Mouse (Mus musculus): Measurements from ENCODE around the gene Gm11492. TPM values are rescaled to one million over a fixed set of nuclear protein-coding genes. Genes with fewer than 3 reads are reported as not detected.
A peak's percentile ranks its signal among the peaks of the same experiment; 100 is the strongest.

Gm11492 gene
- not detected for total RNA-seq (2021)
- long read RNA-seq, experiment 1, result 0 reads
- long read RNA-seq, experiment 2, result 0 reads

- DNase-seq, result no peak
These were observed at the start of gene Gm11492 for GRCm38 (mm10) chr11:87566501-87566900. Gm11492 (plus strand) TSS chr11:87566653.

- DNase-seq, result peak; percentile 15 to 33
These were observed 47.2 kb upstream of the Gm11492 start for GRCm38 (mm10) chr11:87519260-87519659.

GRCm38 (mm10) chr11:87523466-87523865, 43.0 kb upstream of the Gm11492 start:
- DNase-seq, result no peak

DNA sequence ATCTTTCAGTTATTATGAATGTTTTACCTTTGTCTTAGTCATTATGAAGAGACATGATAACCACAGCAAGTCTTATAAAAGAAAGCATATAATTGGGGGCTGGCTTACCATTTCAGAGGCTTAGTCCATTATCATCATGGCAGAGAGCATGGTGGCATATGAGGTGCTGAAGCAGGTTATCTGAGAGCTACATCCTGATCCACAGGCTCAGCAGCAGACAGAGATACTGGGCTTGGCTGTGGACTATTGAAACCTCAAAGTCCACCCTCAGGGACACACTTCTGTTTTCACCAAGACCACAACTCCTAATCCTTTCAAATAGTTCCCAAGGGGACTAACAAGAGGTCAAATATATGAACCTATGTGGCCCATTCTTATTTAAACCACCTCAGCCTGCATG, 42.5 kb upstream of the Gm11492 start:
- no peak for DNase-seq

DNA sequence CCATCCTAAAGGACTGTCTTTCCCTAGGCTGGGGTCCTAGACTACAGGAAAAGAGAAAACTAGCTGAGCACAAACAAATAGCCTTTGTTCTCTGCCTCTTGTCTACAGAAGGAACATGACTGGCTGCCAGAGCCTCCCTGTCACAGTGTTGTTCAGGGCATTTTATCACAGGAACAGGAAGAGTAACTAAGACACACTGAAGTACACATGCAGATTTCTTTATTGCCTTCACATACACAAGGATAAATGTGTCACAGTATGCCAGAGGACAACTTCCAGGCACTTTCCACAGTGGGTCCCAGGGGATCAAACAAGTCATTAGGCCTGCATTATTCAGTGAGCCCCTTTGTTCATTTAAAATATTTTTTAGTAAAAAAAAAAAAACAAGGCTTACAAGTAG, 41.7 kb upstream of the Gm11492 start:
- no peak for DNase-seq

DNA sequence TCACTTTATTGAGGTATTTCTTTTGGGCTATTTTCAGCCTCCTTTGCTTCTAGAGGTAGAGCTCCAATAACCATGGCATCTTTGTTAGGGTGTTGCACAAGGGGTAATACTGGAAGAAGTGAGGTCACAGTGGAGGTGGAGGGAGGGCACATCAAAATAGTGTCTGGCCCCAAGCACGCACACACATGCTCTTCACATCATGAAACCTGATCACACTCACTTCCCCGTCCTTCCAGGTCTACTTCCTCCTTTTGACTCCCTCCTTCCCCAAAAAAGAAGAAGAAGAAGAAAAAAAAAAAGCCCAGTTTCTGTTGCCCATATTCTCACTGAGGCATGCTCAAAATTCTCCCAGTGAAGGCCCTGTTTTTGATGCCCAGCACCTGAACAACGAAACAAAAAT, 39.1 kb upstream of the Gm11492 start:
- no peak for DNase-seq

- DNase-seq, result no peak
These were observed 38.5 kb upstream of the Gm11492 start for GRCm38 (mm10) chr11:87527990-87528389.

GRCm38 (mm10) chr11:87531695-87532094, 34.8 kb upstream of the Gm11492 start:
- no peak for DNase-seq

- DNase-seq, result no peak
These were observed 24.2 kb upstream of the Gm11492 start for GRCm38 (mm10) chr11:87542285-87542684.

DNA sequence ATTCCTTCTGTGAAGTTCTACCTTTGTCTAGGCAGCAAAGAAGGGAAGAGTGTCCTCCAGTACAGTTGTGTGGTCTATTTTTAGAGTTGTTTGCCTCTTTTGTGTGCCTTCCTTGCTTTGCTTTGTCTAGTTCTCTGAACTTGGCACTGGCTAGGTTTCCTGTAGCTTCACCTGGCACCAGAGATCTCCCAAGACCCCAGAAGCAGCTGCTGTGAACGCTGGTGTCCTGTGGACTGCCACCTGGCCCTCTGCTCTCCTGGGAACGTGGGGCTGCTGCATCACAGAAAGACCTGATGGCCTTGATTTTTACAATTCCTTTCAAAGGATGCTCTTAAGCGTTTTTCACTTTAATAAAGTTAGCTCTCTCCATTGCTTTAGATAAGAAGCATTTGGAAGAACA, 23.5 kb upstream of the Gm11492 start:
- DNase-seq, result no peak

DNA sequence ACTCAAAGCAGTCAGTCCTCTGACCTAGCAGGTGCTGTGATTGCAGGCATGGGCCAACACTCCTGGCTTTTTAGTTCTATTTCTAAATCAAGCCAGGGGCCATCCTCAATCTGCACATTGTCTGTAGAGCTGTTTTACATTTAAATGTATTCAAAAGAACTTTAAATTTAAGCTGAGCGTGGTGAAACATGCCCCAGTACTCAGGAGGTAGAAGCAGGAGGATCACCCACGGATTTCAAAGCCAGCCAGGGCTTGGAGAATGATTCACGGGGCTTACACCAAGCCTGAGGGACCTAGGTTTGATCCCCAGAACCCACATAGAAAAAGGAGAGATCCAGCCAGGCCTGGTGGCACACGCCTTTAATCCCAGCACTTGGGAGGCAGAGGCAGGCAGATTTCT, 13.1 kb upstream of the Gm11492 start:
- no peak for DNase-seq

GRCm38 (mm10) chr11:87554386-87554785, 12.1 kb upstream of the Gm11492 start:
- DNase-seq, result peak in 1 of 2 experiments; percentile 46

DNA sequence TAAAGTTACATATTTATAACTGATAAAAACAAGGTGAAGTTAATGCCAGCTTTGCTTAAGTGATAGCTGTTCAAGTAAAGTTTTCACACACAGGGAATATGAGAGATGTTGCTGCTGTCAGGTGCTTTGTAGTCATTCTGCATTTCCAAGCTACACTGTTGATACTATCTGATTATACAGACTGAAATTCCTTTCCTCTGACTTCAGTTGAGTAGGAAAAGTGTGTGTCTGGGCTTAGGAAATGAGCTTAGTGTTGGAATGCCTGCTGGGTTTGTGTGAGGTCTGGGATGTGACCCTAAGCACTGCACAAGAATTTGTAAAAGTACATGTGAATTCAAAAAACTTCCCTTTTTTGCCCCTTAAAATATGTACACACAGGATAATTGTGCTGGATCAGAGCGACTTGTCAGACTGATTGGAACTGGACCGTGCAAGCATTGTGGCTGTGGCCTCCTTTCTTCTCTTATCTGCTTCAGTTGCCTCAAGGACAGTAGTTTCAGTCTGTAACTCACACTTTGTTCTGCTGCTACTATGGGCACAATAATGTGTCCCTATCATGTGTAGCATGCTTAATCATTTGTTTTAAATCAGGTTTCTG, 11.2 kb upstream of the Gm11492 start:
- DNase-seq, result no peak

DNA sequence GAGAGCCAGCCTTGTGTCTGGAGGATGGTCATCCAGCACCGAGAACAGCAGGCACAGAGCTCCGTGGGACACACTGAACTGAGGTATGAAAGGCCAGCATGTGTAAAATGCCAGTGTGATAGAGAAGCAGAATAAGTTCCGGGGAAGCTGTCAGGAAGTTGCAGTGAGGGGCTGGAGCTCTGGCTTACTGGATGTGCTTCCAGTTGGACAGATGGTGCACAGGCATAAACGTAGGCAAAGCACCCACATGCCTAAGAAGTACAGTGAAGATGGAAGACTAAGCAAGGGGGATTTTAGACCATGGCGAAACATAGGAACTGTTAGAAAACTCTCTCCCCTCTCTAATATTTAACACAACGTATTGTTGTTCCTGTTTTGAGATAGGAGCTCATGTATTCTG, 5.2 kb upstream of the Gm11492 start:
- no peak for DNase-seq

DNA sequence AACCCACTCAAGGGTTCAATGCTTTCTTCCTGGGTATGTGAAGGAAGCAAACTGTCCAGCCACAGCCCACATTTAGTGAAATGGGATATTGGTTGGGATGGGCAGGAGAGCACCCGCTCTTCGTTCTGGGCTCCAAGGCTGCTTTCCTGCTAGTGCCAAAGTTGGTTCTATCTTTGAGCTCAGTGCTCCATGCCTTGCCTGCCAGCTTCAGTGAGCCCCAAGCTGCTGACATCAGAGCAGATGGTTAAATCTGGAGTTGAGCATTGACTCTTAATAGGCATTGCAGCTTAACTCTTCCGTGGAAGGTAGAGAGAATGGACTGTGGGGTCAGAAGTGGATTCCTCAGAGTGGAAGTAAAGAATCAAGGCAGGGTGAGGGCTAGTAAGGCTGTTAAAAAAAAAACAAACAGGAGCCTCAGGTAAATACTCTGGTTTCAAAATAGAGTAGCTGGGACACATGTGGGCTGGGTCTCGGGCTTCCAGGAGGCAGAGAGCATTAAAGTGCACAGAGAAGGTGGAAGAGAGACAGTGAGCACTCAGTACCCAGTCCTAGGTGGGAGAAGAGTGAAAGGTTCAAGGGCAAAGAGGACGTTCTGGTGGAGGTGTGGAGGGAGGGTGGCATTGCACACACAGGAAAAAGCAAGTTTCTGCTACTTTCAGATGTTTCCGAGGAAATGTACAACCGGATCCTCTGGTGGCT, 2.0 kb downstream of the Gm11492 start, which contains the start of gene Sept4:
Gene Sept4, plus strand, starts transcription at position 649 of the 699 bp plus-strand sequence.
- no peak for DNase-seq

DNA sequence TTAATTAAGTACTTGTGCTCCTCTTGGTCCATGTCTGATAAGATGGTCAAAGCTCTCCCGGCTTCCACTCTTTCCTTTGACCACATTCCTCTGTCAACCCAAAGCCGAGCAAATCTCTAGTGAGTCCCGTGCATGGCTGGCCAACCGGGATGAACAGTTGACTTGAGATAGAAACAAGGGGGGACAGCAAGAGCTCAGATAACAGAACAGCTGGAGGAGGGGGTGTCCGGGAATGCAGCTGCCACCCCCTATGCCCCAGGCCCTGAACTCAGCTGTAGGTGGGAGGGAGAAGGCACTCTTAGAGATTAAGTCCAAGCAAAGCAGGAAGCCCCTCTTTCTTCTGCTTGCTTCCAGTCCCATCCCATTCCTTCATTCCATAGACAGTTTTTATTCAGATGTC, 4.3 kb downstream of the Gm11492 start:
- no peak for DNase-seq

GRCm38 (mm10) chr11:87571361-87571950, 5.0 kb downstream of the Gm11492 start:
- peak in 1 of 2 experiments; percentile 57 for DNase-seq

DNA sequence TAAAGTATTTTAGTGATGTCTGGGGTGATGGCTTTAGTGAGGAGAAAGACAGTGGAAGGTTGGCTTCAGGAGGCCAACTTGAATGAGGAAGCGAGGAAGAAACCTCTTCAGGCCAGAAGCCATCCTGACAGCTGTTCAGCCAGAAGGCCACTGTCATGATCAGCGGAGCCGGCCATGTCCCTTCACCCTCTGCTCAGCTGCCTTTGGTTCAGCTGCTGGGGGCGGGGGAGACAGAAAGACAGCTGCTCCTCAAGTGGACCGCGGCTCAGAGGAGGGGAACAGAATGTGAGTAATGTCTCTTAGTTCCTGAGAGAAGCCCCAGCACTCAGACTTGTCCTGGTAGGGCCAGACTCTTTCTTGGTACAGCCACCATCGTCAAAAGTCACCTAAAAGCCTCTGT, 7.3 kb downstream of the Gm11492 start:
- DNase-seq, result no peak

DNA sequence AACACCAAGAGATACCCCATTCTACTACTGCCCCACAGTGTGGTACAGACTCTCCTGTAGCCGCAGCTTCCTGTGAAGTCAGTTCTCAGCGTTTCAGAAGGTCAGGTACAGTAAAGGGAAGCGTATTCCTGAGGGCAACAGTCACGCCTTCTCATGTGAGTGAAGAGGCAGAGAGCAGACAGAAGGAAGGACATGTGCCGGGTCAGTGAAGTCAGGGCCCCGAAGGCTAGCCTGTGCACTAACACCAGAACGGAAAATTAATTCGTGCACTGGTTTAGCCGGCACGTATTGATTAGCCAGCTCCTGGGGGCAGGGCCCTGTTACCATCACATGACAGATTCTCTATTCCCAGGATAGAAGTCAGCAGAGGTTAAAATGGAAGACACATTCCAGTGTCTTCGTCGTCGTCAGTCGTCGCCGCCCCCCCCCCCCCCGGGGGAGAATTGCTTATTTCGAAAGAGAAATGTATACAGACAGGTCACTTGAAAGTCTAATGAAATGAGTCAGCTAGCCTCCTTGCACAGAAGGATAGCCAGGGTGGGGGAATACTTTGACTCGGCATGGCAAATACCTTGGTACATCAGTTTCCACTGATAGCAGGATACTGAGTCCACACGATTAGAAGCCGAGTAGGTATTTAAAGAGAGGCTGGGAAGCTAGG, 8.2 kb downstream of the Gm11492 start:
- no peak for DNase-seq

DNA sequence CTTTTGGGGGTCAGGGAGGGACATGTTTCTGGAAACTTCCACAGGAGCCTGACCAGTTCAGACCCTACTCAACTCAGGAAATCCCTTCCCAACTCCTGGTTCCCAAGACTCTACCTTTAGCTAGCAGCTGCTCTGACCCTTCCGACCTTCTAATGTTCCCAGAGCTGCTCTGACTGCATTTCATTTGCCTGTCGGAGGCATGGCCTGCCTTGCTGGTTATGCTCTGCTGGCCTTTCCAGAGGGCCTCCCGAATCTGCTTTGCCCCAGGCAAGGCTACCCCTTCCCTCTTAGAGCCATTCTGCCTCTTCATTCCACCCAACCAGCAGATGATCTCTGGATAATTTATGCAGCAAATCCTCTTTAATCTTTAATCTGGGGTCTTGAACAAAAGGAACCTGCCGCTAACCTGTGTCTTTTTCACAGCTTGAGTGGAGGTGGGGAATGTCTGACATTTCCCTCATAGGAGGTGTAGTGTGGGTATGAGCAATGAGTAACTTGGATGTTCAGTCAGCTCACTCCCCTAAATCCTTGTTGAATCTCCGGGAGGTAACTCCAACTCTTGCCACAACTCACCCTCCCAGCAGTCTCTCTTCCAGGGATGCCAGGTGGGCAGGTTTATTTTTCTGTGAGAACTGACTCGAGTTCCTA, 11.3 kb downstream of the Gm11492 start:
- no peak for DNase-seq

GRCm38 (mm10) chr11:87578249-87578962, 12.0 kb downstream of the Gm11492 start:
- DNase-seq, result peak; percentile 79 to 83
